Comparison of ENCODE assay signal across 39 mouse cellular contexts in genomic region chr2:31836985-31837384, GRCm38 (mm10). TPM values are rescaled to one million over a fixed set of nuclear protein-coding genes. Genes with fewer than 3 reads are reported as not detected.
DNase-seq lines count a peak whose midpoint lies in the region; ATAC-seq and TF ChIP-seq lines count a peak whose summit lies in the region.
"Had no signal": no experiment of that assay in that cellular context is flagged by ENCODE, and none has a peak within 500 bp of the region (broad histone marks: within the 10 kb centered on the region; RNA-seq: fewer than 3 reads in every experiment).

No protein-coding gene starts in this region.

- peaks cover 75% of the 10 kb centered on the region for H3K27me3 ChIP-seq in forebrain, embryonic 10.5 days (ENCODE audit: poor library complexity, severe bottlenecking)
- peaks cover 34% of the 10 kb centered on the region for H3K27me3 ChIP-seq in forebrain, embryonic 13.5 days
- H3K27me3 ChIP-seq in hindbrain, embryonic 13.5 days = peaks cover 60% of the 10 kb centered on the region
- peaks cover 4% of the 10 kb centered on the region; the same call in 1 of the 2 replicates for H3K27me3 ChIP-seq in hindbrain, embryonic 16.5 days (replicated peaks; ENCODE audit: control insufficient read depth, insufficient read depth, low read length)
- peaks cover 24% of the 10 kb centered on the region; the same call in 1 of the 2 replicates for H3K27me3 ChIP-seq in midbrain, embryonic 13.5 days
- H3K27me3 ChIP-seq in midbrain, postnatal 0 days (ENCODE audit: insufficient read depth, low read length) = no peaks in the 10 kb centered on the region
- H3K27me3 ChIP-seq: hindbrain, embryonic 15.5 days had no signal

- peak overlapping the region; percentile 0; the same call in 1 of the 2 replicates for H3K4me3 ChIP-seq in forebrain, embryonic 10.5 days
- H3K4me3 ChIP-seq in forebrain, embryonic 13.5 days = no peak overlapping the region
- H3K4me3 ChIP-seq in hindbrain, embryonic 13.5 days = no peak overlapping the region
- H3K4me3 ChIP-seq in hindbrain, embryonic 16.5 days (ENCODE audit: low read length) = no peak overlapping the region
- no peak overlapping the region for H3K4me3 ChIP-seq in midbrain, embryonic 13.5 days (replicated peaks)
- no peak overlapping the region for H3K4me3 ChIP-seq in midbrain, postnatal 0 days (ENCODE audit: low read depth, low read length)
- H3K4me3 ChIP-seq: embryonic facial prominence, embryonic 13.5 days; erythroblast, embryonic 14.5 days; heart, embryonic 15.5 days; hindbrain, embryonic 15.5 days; layer of hippocampus, adult 2 months; left cerebral cortex, adult 2 months; limb, embryonic 13.5 days; lung, embryonic 15.5 days; neural tube, embryonic 15.5 days had no signal

- no peaks in the 10 kb centered on the region for H3K36me3 ChIP-seq in forebrain, embryonic 10.5 days (replicated peaks)
- H3K36me3 ChIP-seq in forebrain, embryonic 13.5 days (ENCODE audit: poor library complexity, severe bottlenecking) = no peaks in the 10 kb centered on the region
- no peaks in the 10 kb centered on the region for H3K36me3 ChIP-seq in hindbrain, embryonic 13.5 days
- no peaks in the 10 kb centered on the region for H3K36me3 ChIP-seq in hindbrain, embryonic 16.5 days (ENCODE audit: control insufficient read depth, insufficient read depth, low read length)
- H3K36me3 ChIP-seq in midbrain, embryonic 13.5 days = no peaks in the 10 kb centered on the region
- H3K36me3 ChIP-seq in midbrain, postnatal 0 days (ENCODE audit: insufficient read depth, low read length) = no peaks in the 10 kb centered on the region
- H3K36me3 ChIP-seq: embryonic facial prominence, embryonic 13.5 days; heart, embryonic 15.5 days; hindbrain, embryonic 15.5 days; limb, embryonic 13.5 days; lung, embryonic 15.5 days; neural tube, embryonic 15.5 days had no signal

- ATAC-seq in forebrain, embryonic 13.5 days = no peak
- ATAC-seq in hindbrain, embryonic 13.5 days (ENCODE audit: low FRiP score) = no peak
- no peak for ATAC-seq in hindbrain, embryonic 16.5 days
- ATAC-seq in midbrain, embryonic 13.5 days = no peak
- ATAC-seq in midbrain, postnatal 0 days (ENCODE audit: low FRiP score) = no peak
- ATAC-seq: forebrain, embryonic 16.5 days had no signal

- no peaks in the 10 kb centered on the region for H3K9me3 ChIP-seq in forebrain, embryonic 10.5 days
- no peaks in the 10 kb centered on the region for H3K9me3 ChIP-seq in forebrain, embryonic 13.5 days (replicated peaks)
- no peaks in the 10 kb centered on the region for H3K9me3 ChIP-seq in hindbrain, embryonic 13.5 days
- H3K9me3 ChIP-seq in hindbrain, embryonic 16.5 days (ENCODE audit: control insufficient read depth, low read length) = no peaks in the 10 kb centered on the region
- no peaks in the 10 kb centered on the region for H3K9me3 ChIP-seq in midbrain, embryonic 13.5 days
- H3K9me3 ChIP-seq in midbrain, postnatal 0 days (ENCODE audit: low read length) = no peaks in the 10 kb centered on the region
- H3K9me3 ChIP-seq: embryonic facial prominence, embryonic 13.5 days; heart, embryonic 15.5 days; hindbrain, embryonic 15.5 days; limb, embryonic 13.5 days; lung, embryonic 15.5 days; neural tube, embryonic 15.5 days had no signal

- DNase-seq in forebrain, embryonic 10.5 days (ENCODE audit: extremely low spot score, low spot score) = no peak
- DNase-seq in midbrain, postnatal 0 days (ENCODE audit: low spot score) = no peak
- no peak for DNase-seq in left cerebral cortex, postnatal 4 days
- DNase-seq: adrenal gland, postnatal 14 days; cerebellum, adult 11 months; cerebellum, adult 9-10 months; cerebellum, postnatal 36 days; embryo, embryonic 11 days; gastrocnemius, postnatal 14 days; kidney, adult 2 months; kidney, postnatal 25 days; retina, postnatal 1 day; right cerebral cortex, postnatal 14 days; thymus, postnatal 14 days had no signal

- WGBS in forebrain, embryonic 10.5 days = 48% methylated on average over 6 of the region's 6 CpGs
- WGBS in forebrain, embryonic 13.5 days = 35% methylated on average over 6 of the region's 6 CpGs
- WGBS in hindbrain, embryonic 13.5 days = 26% methylated on average over 6 of the region's 6 CpGs
- 28% methylated on average over 6 of the region's 6 CpGs for WGBS in hindbrain, embryonic 16.5 days
- 32% methylated on average over 6 of the region's 6 CpGs for WGBS in midbrain, embryonic 13.5 days
- 33% methylated on average over 6 of the region's 6 CpGs for WGBS in midbrain, postnatal 0 days

- TF ChIP-seq CTCF in midbrain, postnatal 0 days (IDR thresholded peaks at IDR 0.05) = no peak

- H3K4me2 ChIP-seq in forebrain, embryonic 13.5 days = no peak overlapping the region
- no peak overlapping the region for H3K4me2 ChIP-seq in hindbrain, embryonic 13.5 days
- no peak overlapping the region for H3K4me2 ChIP-seq in hindbrain, embryonic 16.5 days (ENCODE audit: low read length)
- H3K4me2 ChIP-seq in midbrain, embryonic 13.5 days (replicated peaks) = no peak overlapping the region
- H3K4me2 ChIP-seq in midbrain, postnatal 0 days (ENCODE audit: low read depth, low read length, poor library complexity, severe bottlenecking) = no peak overlapping the region
- H3K4me2 ChIP-seq: embryonic facial prominence, embryonic 13.5 days; heart, embryonic 15.5 days; hindbrain, embryonic 15.5 days; limb, embryonic 13.5 days; liver, embryonic 11.5 days; lung, embryonic 15.5 days; midbrain, embryonic 11.5 days; neural tube, embryonic 15.5 days had no signal

- no peak overlapping the region for H3K27ac ChIP-seq in forebrain, embryonic 10.5 days
- no peak overlapping the region for H3K27ac ChIP-seq in forebrain, embryonic 13.5 days
- H3K27ac ChIP-seq in hindbrain, embryonic 13.5 days = 0 out of 2 replicates have a peak overlapping the region, but pooled peaks have one; percentile 18
- no peak overlapping the region for H3K27ac ChIP-seq in hindbrain, embryonic 16.5 days (ENCODE audit: low read depth, low read length)
- no peak overlapping the region for H3K27ac ChIP-seq in midbrain, embryonic 13.5 days
- H3K27ac ChIP-seq in midbrain, postnatal 0 days (ENCODE audit: low read depth, low read length) = no peak overlapping the region
- H3K27ac ChIP-seq: embryonic facial prominence, embryonic 13.5 days; heart, embryonic 15.5 days; hindbrain, embryonic 15.5 days; layer of hippocampus, adult 2 months; left cerebral cortex, adult 2 months; limb, embryonic 13.5 days; lung, embryonic 15.5 days; neural tube, embryonic 15.5 days had no signal

- no peak overlapping the region; the same call in 1 of the 2 replicates for H3K9ac ChIP-seq in forebrain, embryonic 13.5 days
- no peak overlapping the region; the same call in 1 of the 2 replicates for H3K9ac ChIP-seq in hindbrain, embryonic 13.5 days
- no peak overlapping the region for H3K9ac ChIP-seq in hindbrain, embryonic 16.5 days (ENCODE audit: low read depth, low read length)
- H3K9ac ChIP-seq in midbrain, embryonic 13.5 days (replicated peaks) = peak overlapping the region; percentile 6; the same call in 1 of the 2 replicates
- no peak overlapping the region for H3K9ac ChIP-seq in midbrain, postnatal 0 days (replicated peaks; ENCODE audit: low read length, poor library complexity, severe bottlenecking)
- H3K9ac ChIP-seq: embryonic facial prominence, embryonic 13.5 days; heart, embryonic 15.5 days; hindbrain, embryonic 15.5 days; limb, embryonic 13.5 days; lung, embryonic 15.5 days; neural tube, embryonic 15.5 days had no signal

- H3K4me1 ChIP-seq in forebrain, embryonic 10.5 days = peaks cover 24% of the 10 kb centered on the region
- 0 out of 2 replicates have a peak, but pooled peaks cover 5% of the 10 kb centered on the region for H3K4me1 ChIP-seq in forebrain, embryonic 13.5 days
- H3K4me1 ChIP-seq in hindbrain, embryonic 13.5 days (replicated peaks) = peaks cover 27% of the 10 kb centered on the region
- H3K4me1 ChIP-seq in hindbrain, embryonic 16.5 days (ENCODE audit: control insufficient read depth, insufficient read depth, low read depth, low read length) = no peaks in the 10 kb centered on the region
- peaks cover 30% of the 10 kb centered on the region for H3K4me1 ChIP-seq in midbrain, embryonic 13.5 days (replicated peaks)
- no peaks in the 10 kb centered on the region for H3K4me1 ChIP-seq in midbrain, postnatal 0 days (ENCODE audit: insufficient read depth, low read length)
- H3K4me1 ChIP-seq: heart, embryonic 15.5 days; lung, embryonic 15.5 days had no signal

- intact Hi-C loops in left cerebral cortex, postnatal 4 days (cut with DNase I) = no loop called here

RNA-seq across cellular contexts. Expression of gene Fibcd1, which starts 8.8 kb away (rescaled TPM):
- polyA plus RNA-seq in forebrain, embryonic 10.5 days (2016; fragmentation: Nextera tagmentation; extraction: Ambion mirVana) = 0.07 and 0.19 TPM in 2 replicates
- polyA plus RNA-seq in forebrain, embryonic 13.5 days (2015; fragmentation: Nextera tagmentation; extraction: Ambion mirVana) = 1.2 and 1.5 TPM in 2 replicates
- 3.4 and 4.6 TPM in 2 replicates for polyA plus RNA-seq in hindbrain, embryonic 13.5 days (2015; fragmentation: Nextera tagmentation; extraction: Ambion mirVana)
- 7.1 and 8.6 TPM in 2 replicates for polyA plus RNA-seq in hindbrain, embryonic 16.5 days (2015; fragmentation: Nextera tagmentation; extraction: Ambion mirVana)
- polyA plus RNA-seq in midbrain, embryonic 13.5 days (2015; fragmentation: Nextera tagmentation; extraction: Ambion mirVana) = 8.4 and 11.2 TPM in 2 replicates
- 46.1 and 48.5 TPM in 2 replicates for total RNA-seq in midbrain, postnatal 0 days (2014; rRNA removed)
- 19.4 and 21.0 TPM in 2 replicates for polyA plus RNA-seq in midbrain, postnatal 0 days (2015; fragmentation: Nextera tagmentation; extraction: Ambion mirVana)
- total RNA-seq in left cerebral cortex, postnatal 4 days (2021) = 1 to 10 TPM; 3.9 to 9.9 TPM
- total RNA-seq: gastrocnemius, postnatal 14 days; granulocyte monocyte progenitor cell, adult 5-6 weeks; heart, postnatal 25 days; megakaryocyte progenitor cell, adult 5-6 weeks; MEL; monocyte, adult 5-6 weeks had no signal
- polyA plus RNA-seq: erythroblast, embryonic 14.5 days; heart, embryonic 15.5 days; lung, embryonic 15.5 days; stomach, embryonic 14.5 days had no signal

RNA-seq across cellular contexts. Expression of gene Qrfp, which starts 26.6 kb away (rescaled TPM):
- 0.09 and 0.14 TPM in 2 replicates for polyA plus RNA-seq in forebrain, embryonic 10.5 days (2016; fragmentation: Nextera tagmentation; extraction: Ambion mirVana)
- polyA plus RNA-seq in forebrain, embryonic 13.5 days (2015; fragmentation: Nextera tagmentation; extraction: Ambion mirVana) = 0.13 and 0.19 TPM in 2 replicates
- polyA plus RNA-seq in hindbrain, embryonic 13.5 days (2015; fragmentation: Nextera tagmentation; extraction: Ambion mirVana) = 0.08 TPM in 1 of 2 replicates, not detected in the other
- polyA plus RNA-seq in hindbrain, embryonic 16.5 days (2015; fragmentation: Nextera tagmentation; extraction: Ambion mirVana) = 0.09 TPM in 1 of 2 replicates, not detected in the other
- polyA plus RNA-seq in midbrain, embryonic 13.5 days (2015; fragmentation: Nextera tagmentation; extraction: Ambion mirVana) = 0.06 and 0.12 TPM in 2 replicates
- 0.19 TPM in 1 of 2 replicates, not detected in the other for total RNA-seq in midbrain, postnatal 0 days (2014; rRNA removed)
- 0.07 and 0.20 TPM in 2 replicates for polyA plus RNA-seq in midbrain, postnatal 0 days (2015; fragmentation: Nextera tagmentation; extraction: Ambion mirVana)
- not detected for total RNA-seq in left cerebral cortex, postnatal 4 days (2021)
- total RNA-seq: adrenal gland, postnatal 14 days; gastrocnemius, postnatal 14 days; granulocyte monocyte progenitor cell, adult 5-6 weeks; heart, postnatal 25 days; layer of hippocampus, adult 2 months; layer of hippocampus, postnatal 14 days; left cerebral cortex, adult 2 months; left cerebral cortex, postnatal 25 days; megakaryocyte progenitor cell, adult 5-6 weeks; MEL had no signal
- polyA plus RNA-seq: erythroblast, embryonic 14.5 days; hindbrain, embryonic 15.5 days; intestine, embryonic 14.5 days; liver, embryonic 11.5 days; neural tube, embryonic 15.5 days had no signal

RNA-seq across cellular contexts. Expression of gene Lamc3, which starts 50.1 kb away (rescaled TPM):
- polyA plus RNA-seq in forebrain, embryonic 10.5 days (2016; fragmentation: Nextera tagmentation; extraction: Ambion mirVana) = 4.9 and 6.8 TPM in 2 replicates
- polyA plus RNA-seq in forebrain, embryonic 13.5 days (2015; fragmentation: Nextera tagmentation; extraction: Ambion mirVana) = 3.2 and 3.3 TPM in 2 replicates
- 6.3 and 7.0 TPM in 2 replicates for polyA plus RNA-seq in hindbrain, embryonic 13.5 days (2015; fragmentation: Nextera tagmentation; extraction: Ambion mirVana)
- polyA plus RNA-seq in hindbrain, embryonic 16.5 days (2015; fragmentation: Nextera tagmentation; extraction: Ambion mirVana) = 3.2 and 5.8 TPM in 2 replicates
- polyA plus RNA-seq in midbrain, embryonic 13.5 days (2015; fragmentation: Nextera tagmentation; extraction: Ambion mirVana) = 5.5 and 6.8 TPM in 2 replicates
- total RNA-seq in midbrain, postnatal 0 days (2014; rRNA removed) = 11.3 and 12.9 TPM in 2 replicates
- 2.3 and 2.5 TPM in 2 replicates for polyA plus RNA-seq in midbrain, postnatal 0 days (2015; fragmentation: Nextera tagmentation; extraction: Ambion mirVana)
- total RNA-seq in left cerebral cortex, postnatal 4 days (2021) = 10 to 100 TPM; 11.8 to 12.7 TPM
- total RNA-seq: granulocyte monocyte progenitor cell, adult 5-6 weeks; megakaryocyte progenitor cell, adult 5-6 weeks; MEL; monocyte, adult 5-6 weeks had no signal
- polyA plus RNA-seq: erythroblast, embryonic 14.5 days had no signal
